Mouse (Mus musculus): ENCODE measurements around the gene Prmt8.

The Prmt8 gene

DNA sequence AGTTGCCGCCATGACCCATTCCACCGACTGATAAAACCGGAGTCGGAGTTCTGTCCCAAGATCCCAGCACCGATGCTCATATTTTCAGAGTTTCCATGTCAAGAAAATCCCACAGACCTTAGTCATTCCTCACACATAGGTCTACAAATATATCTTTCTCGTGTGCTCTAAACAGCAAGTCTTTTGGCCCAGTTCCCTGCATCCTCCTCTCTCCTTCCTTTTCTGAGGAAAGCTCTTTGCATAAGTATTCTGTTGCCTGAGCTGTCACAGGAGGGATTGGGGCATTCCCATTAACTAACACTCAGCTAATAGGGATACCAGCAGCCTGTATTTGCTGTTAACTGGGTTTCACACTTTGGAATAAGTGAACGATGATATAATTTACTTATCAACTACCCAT is 106.0 kb downstream of the Prmt8 start:
- in situ Hi-C loops (cut with MboI, MseI) = no loop called here

DNA sequence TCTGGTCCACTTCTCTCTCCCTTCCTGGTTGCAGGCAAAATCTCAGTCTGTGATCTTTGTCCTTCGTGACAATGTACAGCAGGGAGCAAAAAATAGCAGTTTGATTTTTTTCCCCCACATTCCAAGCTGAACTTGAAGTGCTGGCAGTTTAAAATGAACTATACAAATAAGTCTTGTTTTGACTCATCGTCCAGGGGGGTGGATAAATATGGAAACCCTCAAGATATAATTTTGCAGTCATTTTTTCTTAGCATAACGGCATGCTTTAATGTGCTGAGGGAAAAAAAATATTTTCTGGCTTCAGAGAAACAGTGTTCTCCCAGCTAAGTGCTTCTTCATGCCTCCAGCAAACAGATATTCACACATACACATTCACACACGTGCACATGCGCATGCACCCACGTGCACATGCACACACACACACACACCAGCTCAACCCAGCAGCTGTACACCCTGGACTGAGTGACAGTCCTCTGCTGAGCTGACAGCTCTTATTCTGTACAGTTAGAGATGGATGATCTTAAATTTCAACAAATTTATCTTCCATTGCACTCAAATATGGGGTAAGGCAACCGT is 107.5 kb downstream of the Prmt8 start:
- in situ Hi-C loops (cut with MboI, MseI) = no loop called here

DNA sequence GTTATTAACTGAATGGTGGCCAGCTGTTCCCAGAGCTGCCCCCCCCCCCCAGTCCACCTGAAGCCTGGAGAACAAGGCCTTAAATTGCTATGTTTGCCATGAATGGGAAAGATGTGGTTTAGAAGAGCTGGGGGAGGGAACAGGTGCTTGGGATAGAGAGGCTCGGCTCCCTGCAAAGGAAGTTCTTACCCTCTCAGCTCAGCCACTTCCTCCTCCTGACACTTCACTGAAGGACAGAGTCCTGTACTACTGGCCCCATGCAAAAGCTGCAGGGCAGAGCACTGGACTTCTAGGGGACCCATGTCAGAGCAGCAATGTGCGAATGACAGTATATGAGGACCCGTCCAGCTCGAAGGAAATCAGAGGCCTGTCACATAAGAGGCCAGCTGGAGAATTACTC is 109.3 kb downstream of the Prmt8 start:
- in situ Hi-C loops (cut with MboI, MseI) = no loop called here

DNA sequence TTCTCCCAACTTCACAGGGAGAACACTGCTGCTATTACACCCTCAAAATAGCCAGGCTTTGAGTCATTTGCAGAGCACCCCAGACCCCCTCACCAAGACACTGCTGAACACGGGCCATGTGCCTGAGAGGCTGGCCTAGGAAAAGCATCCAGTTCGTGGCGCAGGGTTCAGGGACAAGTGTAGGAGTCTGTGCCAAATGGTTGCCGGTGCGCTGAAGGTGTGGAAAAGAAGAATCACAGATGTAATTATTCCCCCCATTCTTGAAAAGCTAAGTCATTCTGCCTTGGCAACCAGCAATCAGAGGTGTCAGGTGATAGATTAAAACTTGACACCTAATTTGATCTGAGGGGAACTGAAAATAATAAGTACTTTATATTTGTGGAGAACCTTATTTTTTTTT is 109.8 kb downstream of the Prmt8 start:
- in situ Hi-C loops (cut with MboI, MseI) = no loop called here

GRCm38 (mm10) chr6:127657152-127657551 is 112.1 kb downstream of the Prmt8 start:
- in situ Hi-C loops (cut with MboI, MseI) = no loop called here

DNA sequence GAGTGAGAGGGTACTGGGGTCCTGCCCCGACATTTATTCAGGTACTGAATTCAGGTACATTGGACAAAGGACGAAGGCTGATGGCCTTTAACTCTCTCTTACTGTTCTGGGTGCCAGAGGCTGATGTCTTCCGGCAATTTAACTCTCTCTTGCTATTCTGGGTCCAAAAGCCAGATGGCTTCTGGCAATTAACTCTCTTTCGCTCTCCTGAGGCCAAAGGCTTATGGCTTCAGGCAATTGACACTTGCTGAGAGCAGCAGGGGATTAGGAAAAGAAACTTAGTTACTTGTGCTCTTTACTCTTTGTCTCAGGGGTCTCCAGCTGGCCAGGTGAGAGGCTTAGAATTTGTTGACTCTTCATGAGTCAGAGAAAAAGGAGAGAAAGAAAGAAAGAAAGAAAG is 113.3 kb downstream of the Prmt8 start:
- in situ Hi-C loops (cut with MboI, MseI) = no loop called here

DNA sequence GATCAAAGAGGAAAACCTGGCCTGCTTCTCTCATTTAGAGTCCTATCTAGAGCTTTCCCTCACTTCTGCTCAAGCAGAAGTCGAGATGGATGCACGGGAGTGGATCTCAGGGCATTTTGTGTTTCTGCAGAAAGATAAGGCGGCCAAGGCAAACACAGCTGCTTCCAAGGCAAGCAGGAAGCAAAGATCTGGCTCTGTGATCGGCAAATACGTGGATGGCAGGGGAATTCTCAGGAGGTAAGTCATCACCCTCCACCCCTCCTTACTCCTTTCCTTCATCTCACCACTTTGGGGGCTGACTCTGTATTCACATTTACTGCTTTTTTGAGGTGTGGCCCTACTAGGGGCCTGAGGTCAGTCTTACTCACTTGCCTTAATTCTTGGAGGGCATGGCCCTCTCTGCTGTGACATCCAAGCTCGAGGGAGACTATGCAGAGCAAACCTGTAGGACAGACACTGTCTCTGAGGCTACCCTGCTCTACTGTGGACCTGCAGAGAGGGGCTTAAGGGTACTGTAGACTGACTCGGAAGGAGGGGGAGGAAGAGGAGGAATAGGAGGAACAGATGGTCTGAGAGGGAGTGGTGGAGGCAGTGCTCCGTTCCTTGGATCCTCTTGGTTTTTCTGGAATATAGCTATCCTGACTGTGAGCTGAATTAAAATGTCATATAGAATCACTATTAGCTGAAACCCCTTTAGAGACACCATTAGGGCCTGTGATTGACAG is 128.0 kb downstream of the Prmt8 start:
- in situ Hi-C loops (cut with MboI, MseI) = no loop called here
